Mouse (Mus musculus): ENCODE data around the gene Fbln5. TPM values are rescaled to one million over a fixed set of nuclear protein-coding genes. Genes with fewer than 3 reads are reported as not detected.

The Fbln5 gene
- polyA plus RNA-seq, 1 experiment: 60.5 TPM

DNA sequence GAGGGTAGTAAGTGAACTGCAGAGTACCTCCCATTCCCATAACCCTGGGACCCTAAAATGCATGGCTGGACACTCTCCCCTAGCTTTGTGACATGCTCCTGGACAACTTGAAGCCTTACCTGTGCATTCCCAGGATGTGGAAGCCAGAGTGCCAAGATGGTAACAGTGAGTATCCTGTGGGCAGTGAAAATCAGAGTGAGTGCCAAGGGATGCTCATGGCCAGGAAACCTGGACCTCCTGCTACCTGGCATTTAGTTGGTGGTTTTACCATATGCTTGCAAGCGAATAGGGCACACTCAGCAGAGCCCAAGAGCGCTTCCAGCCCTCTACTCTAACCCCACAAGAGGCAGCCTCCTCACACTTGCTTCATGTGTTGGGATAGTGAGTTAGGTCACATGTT lies 4.4 kb downstream of the Fbln5 start:
- Histone ChIP-seq H3K27ac (ENCODE audit: insufficient read depth, low read length) (no peak overlapping the region), H3K4me1 (ENCODE audit: control insufficient read depth, insufficient read depth, insufficient read length) (peaks cover 3% of the 10 kb centered on the region; the same call in 1 of the 2 replicates), H3K4me3 (ENCODE audit: extremely low read depth, insufficient read depth, insufficient read length) (no peak overlapping the region), H3K27me3 (ENCODE audit: control insufficient read depth, insufficient read depth, low read length) (peaks cover 8% of the 10 kb centered on the region), H3K36me3 (ENCODE audit: control insufficient read depth, insufficient read depth, low read length) (no peaks in the 10 kb centered on the region)
- no peak for TF ChIP-seq POLR2A (IDR thresholded peaks at IDR 0.05; ENCODE audit: low read depth, low read length)
- no peak for TF ChIP-seq CTCF (IDR thresholded peaks at IDR 0.05; ENCODE audit: extremely low read depth, insufficient read depth, insufficient read length, insufficient replicate concordance)
- no peak for DNase-seq (ENCODE audit: low read depth in 1 of 2, low spot score in 2 of 2)
- 81% methylated on average over 2 of the region's 2 CpGs for WGBS

DNA sequence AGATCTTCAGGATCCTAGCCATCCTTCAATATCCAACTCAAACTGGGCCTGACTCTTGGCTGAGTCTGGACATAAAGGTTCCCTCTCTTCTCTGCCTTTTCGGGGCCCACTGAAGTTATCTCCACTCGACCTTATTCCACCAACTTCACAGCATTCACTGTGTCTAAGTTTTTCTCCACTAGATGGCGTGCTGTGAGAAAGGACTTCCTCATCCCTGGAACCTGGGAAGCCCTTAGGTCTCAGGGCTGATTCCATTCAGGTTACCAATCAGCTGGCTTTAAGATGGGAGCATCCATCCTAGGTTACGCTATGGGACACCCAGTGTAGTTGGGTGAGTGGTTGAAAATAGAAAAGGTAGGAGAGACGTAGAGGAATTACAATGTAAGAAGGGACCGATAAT lies 7.7 kb downstream of the Fbln5 start:
- no peak for DNase-seq (ENCODE audit: low read depth in 1 of 2, low spot score in 2 of 2)
- Histone ChIP-seq H3K27me3 (ENCODE audit: control insufficient read depth, insufficient read depth, low read length) (no peaks in the 10 kb centered on the region), H3K36me3 (ENCODE audit: control insufficient read depth, insufficient read depth, low read length) (no peaks in the 10 kb centered on the region), H3K27ac (ENCODE audit: insufficient read depth, low read length) (no peak overlapping the region), H3K4me3 (ENCODE audit: extremely low read depth, insufficient read depth, insufficient read length) (no peak overlapping the region), H3K4me1 (ENCODE audit: control insufficient read depth, insufficient read depth, insufficient read length) (no peaks in the 10 kb centered on the region)
- 60% methylated on average over 6 of the region's 6 CpGs for WGBS
- TF ChIP-seq CTCF (IDR thresholded peaks at IDR 0.05; ENCODE audit: extremely low read depth, insufficient read depth, insufficient read length, insufficient replicate concordance): peak; percentile 1; the same call in 1 of the 2 replicates
- no peak for TF ChIP-seq POLR2A (IDR thresholded peaks at IDR 0.05; ENCODE audit: low read depth, low read length)

DNA sequence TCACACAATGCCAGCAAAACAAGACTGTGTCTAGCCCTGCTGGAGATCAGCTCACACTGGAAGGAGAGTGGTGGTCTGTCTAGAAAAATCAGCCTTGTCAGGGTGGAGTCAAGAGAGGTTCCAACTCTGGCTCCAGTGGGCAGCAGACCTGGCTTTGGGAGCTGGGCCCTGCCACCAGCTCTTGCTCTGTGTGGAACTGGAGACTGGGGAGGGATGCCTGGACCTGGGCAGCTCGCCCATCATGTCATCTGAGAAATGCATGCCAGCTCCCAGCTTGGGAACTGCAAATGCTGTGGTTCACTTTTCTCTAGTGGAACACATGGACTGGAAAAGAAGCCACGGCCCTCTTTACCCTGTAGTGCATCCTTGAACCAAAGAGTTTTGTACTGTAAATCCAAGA lies 8.3 kb downstream of the Fbln5 start:
- WGBS: 65% methylated on average over 2 of the region's 2 CpGs
- H3K27ac ChIP-seq (ENCODE audit: insufficient read depth, low read length): no peak overlapping the region
- H3K4me3 ChIP-seq (ENCODE audit: extremely low read depth, insufficient read depth, insufficient read length): no peak overlapping the region
- H3K27me3 ChIP-seq (ENCODE audit: control insufficient read depth, insufficient read depth, low read length): no peaks in the 10 kb centered on the region
- no peak for DNase-seq (ENCODE audit: low read depth in 1 of 2, low spot score in 2 of 2)
- no peaks in the 10 kb centered on the region for H3K4me1 ChIP-seq (ENCODE audit: control insufficient read depth, insufficient read depth, insufficient read length)
- TF ChIP-seq POLR2A (IDR thresholded peaks at IDR 0.05; ENCODE audit: low read depth, low read length) (no peak), CTCF (IDR thresholded peaks at IDR 0.05; ENCODE audit: extremely low read depth, insufficient read depth, insufficient read length, insufficient replicate concordance) (no peak)
- H3K36me3 ChIP-seq (ENCODE audit: control insufficient read depth, insufficient read depth, low read length): no peaks in the 10 kb centered on the region

DNA sequence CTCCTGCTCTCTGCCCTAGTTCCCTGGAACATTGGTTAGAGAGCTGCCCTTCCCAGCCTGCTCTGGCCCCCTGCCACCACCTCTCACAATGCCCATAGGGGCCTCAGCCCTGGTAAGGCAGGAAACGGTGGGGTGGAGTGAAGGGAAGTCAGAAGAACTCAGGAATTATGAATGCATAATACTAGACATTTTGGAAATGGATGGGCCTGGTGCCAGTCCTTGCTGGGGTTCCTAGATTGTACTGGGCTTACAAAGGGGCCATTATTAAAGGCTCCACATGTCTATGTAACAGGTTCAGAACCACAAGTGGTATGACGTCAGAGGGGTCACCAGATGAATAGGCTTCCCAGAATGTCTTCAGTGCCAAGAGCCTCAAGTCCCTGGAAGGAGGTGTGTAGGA lies 11.5 kb downstream of the Fbln5 start:
- Histone ChIP-seq H3K27ac (ENCODE audit: insufficient read depth, low read length) (no peak overlapping the region), H3K4me1 (ENCODE audit: control insufficient read depth, insufficient read depth, insufficient read length) (no peaks in the 10 kb centered on the region), H3K27me3 (ENCODE audit: control insufficient read depth, insufficient read depth, low read length) (no peaks in the 10 kb centered on the region), H3K36me3 (ENCODE audit: control insufficient read depth, insufficient read depth, low read length) (no peaks in the 10 kb centered on the region), H3K4me3 (ENCODE audit: extremely low read depth, insufficient read depth, insufficient read length) (no peak overlapping the region)
- 54% methylated on average over 2 of the region's 2 CpGs for WGBS
- DNase-seq (ENCODE audit: low read depth in 1 of 2, low spot score in 2 of 2): no peak
- no peak for TF ChIP-seq POLR2A (IDR thresholded peaks at IDR 0.05; ENCODE audit: low read depth, low read length)
- no peak for TF ChIP-seq CTCF (IDR thresholded peaks at IDR 0.05; ENCODE audit: extremely low read depth, insufficient read depth, insufficient read length, insufficient replicate concordance)

DNA sequence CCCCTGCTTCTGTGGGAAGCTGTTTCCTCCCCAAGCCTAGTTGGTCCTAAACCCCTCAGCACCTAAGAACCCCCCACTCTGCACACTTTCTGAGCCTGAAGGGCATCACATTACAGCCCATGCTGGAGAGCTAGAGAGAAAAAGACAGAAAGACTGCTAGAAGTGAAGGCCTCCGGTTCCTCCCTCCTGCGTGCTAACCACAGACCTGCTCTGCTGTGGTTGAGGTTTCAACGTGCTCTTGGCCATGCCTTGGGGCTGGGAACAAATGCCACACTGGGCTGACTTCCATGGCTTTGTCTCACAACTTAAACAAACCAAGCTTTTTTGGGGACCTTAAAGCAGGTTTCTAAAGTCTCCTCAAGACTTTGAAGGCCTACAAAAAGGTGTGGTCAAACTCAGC lies 16.4 kb downstream of the Fbln5 start:
- Histone ChIP-seq H3K27ac (ENCODE audit: insufficient read depth, low read length) (no peak overlapping the region), H3K27me3 (ENCODE audit: control insufficient read depth, insufficient read depth, low read length) (no peaks in the 10 kb centered on the region), H3K4me3 (ENCODE audit: extremely low read depth, insufficient read depth, insufficient read length) (no peak overlapping the region), H3K36me3 (ENCODE audit: control insufficient read depth, insufficient read depth, low read length) (no peaks in the 10 kb centered on the region), H3K4me1 (ENCODE audit: control insufficient read depth, insufficient read depth, insufficient read length) (no peaks in the 10 kb centered on the region)
- DNase-seq (ENCODE audit: low read depth in 1 of 2, low spot score in 2 of 2): no peak
- WGBS: 8% methylated on average over 3 of the region's 3 CpGs
- TF ChIP-seq CTCF (IDR thresholded peaks at IDR 0.05; ENCODE audit: extremely low read depth, insufficient read depth, insufficient read length, insufficient replicate concordance) (no peak), POLR2A (IDR thresholded peaks at IDR 0.05; ENCODE audit: low read depth, low read length) (no peak)

DNA sequence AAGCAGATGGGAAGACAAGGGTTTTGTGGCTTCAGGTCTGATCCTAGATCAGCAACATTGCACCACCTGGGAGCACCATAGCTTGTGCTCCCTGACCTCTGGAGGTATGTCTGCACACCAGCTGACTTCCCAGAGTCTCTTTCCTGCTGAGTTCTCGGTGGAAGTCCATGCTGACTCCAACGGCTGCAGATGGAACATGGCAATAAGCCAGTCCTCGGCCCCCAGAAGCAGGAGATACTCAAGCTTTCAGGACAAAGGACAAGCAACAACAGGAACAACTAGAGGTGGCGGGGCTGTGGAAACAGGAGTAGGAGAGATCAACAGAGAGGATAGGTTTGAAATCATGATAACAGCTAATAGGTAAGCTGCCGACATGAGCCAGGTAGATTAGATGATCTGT lies 17.1 kb downstream of the Fbln5 start:
- H3K4me3 ChIP-seq (ENCODE audit: extremely low read depth, insufficient read depth, insufficient read length): no peak overlapping the region
- no peak overlapping the region for H3K27ac ChIP-seq (ENCODE audit: insufficient read depth, low read length)
- H3K27me3 ChIP-seq (ENCODE audit: control insufficient read depth, insufficient read depth, low read length): no peaks in the 10 kb centered on the region
- H3K4me1 ChIP-seq (ENCODE audit: control insufficient read depth, insufficient read depth, insufficient read length): no peaks in the 10 kb centered on the region
- no peak for DNase-seq (ENCODE audit: low read depth in 1 of 2, low spot score in 2 of 2)
- TF ChIP-seq POLR2A (IDR thresholded peaks at IDR 0.05; ENCODE audit: low read depth, low read length) (no peak), CTCF (IDR thresholded peaks at IDR 0.05; ENCODE audit: extremely low read depth, insufficient read depth, insufficient read length, insufficient replicate concordance) (no peak)
- no peaks in the 10 kb centered on the region for H3K36me3 ChIP-seq (ENCODE audit: control insufficient read depth, insufficient read depth, low read length)
- WGBS: 88% methylated on average over 5 of the region's 5 CpGs

GRCm38 (mm10) chr12:101801051-101801450 lies 17.8 kb downstream of the Fbln5 start:
- no peaks in the 10 kb centered on the region for H3K27me3 ChIP-seq (ENCODE audit: control insufficient read depth, insufficient read depth, low read length)
- no peak for DNase-seq (ENCODE audit: low read depth in 1 of 2, low spot score in 2 of 2)
- TF ChIP-seq CTCF (IDR thresholded peaks at IDR 0.05; ENCODE audit: extremely low read depth, insufficient read depth, insufficient read length, insufficient replicate concordance) (no peak), POLR2A (IDR thresholded peaks at IDR 0.05; ENCODE audit: low read depth, low read length) (no peak)
- H3K4me1 ChIP-seq (ENCODE audit: control insufficient read depth, insufficient read depth, insufficient read length): no peaks in the 10 kb centered on the region
- H3K27ac ChIP-seq (ENCODE audit: insufficient read depth, low read length): no peak overlapping the region
- H3K36me3 ChIP-seq (ENCODE audit: control insufficient read depth, insufficient read depth, low read length): no peaks in the 10 kb centered on the region
- H3K4me3 ChIP-seq (ENCODE audit: extremely low read depth, insufficient read depth, insufficient read length): no peak overlapping the region
- WGBS: 69% methylated on average over 3 of the region's 3 CpGs
